Mouse (Mus musculus) kidney, postnatal 0 days (tissue): ENCODE data around the gene Bcl6. TPM values are rescaled to one million over a fixed set of nuclear protein-coding genes. Genes with fewer than 3 reads are reported as not detected.

Source experiments
- ATAC-seq: fragments of 200-750 bp; cut with Nextera tagmentation; replicated peaks from 2 replicates; pipeline ENCODE4 v1.8.0; 2017; ENCODE audit warnings: low read depth, moderate number of reproducible peaks, moderate TSS enrichment, moderate library complexity; ENCODE audit not compliant: low FRiP score
- DNase-seq: peaks from one replicate; pipeline ENCODE4 v3.0.0-alpha.2; 2016; ENCODE audit warnings: low spot score
- H3K27ac ChIP-seq: fragments of 300-500 bp; sonication (generic); 2 replicates; pipeline ENCODE4 v1.5.1; 2014; ENCODE audit warnings: mild to moderate bottlenecking
- H3K27me3 ChIP-seq: fragments of 300-500 bp; sonication (generic); 2 replicates; pipeline ENCODE4 v1.6.1; 2014; ENCODE audit warnings: low read length, mixed read lengths; ENCODE audit not compliant: insufficient read depth
- H3K36me3 ChIP-seq: fragments of 300-500 bp; sonication (generic); 2 replicates; pipeline ENCODE4 v1.6.1; 2014; ENCODE audit warnings: low read length, mixed read lengths; ENCODE audit not compliant: insufficient read depth
- H3K4me1 ChIP-seq: fragments of 300-500 bp; sonication (generic); replicated peaks from 2 replicates; pipeline ENCODE4 v1.6.1; 2014; ENCODE audit warnings: antibody characterized with exemption, low read length, mixed read lengths; ENCODE audit not compliant: insufficient read depth
- H3K4me2 ChIP-seq: fragments of 300-500 bp; sonication (generic); 2 replicates; pipeline ENCODE4 v1.6.1; 2014; ENCODE audit warnings: mild to moderate bottlenecking, low read length, moderate library complexity, mixed read lengths
- H3K4me3 ChIP-seq: fragments of 300-500 bp; sonication (generic); replicated peaks from 2 replicates; pipeline ENCODE4 v1.5.1; 2014; ENCODE audit warnings: low read depth, low read length
- H3K9ac ChIP-seq: fragments of 300-500 bp; sonication (generic); 2 replicates; pipeline ENCODE4 v1.6.1; 2014; ENCODE audit warnings: low read depth, low read length
- H3K9me3 ChIP-seq: fragments of 300-500 bp; sonication (generic); replicated peaks from 2 replicates; pipeline ENCODE4 v1.6.1; 2016; ENCODE audit warnings: low read length, inconsistent platforms, mixed read lengths
- CTCF ChIP-seq: IDR thresholded peaks from 2 replicates; pipeline ENCODE4 v1.5.1; 2016; ENCODE audit warnings: antibody characterized with exemption, low read depth, mild to moderate bottlenecking, moderate library complexity
- WGBS: fragments of 180-500 bp; shearing (Covaris S2); extraction: QIAGEN DNeasy Blood & Tissue Kit; methylation state at CpG from one replicate; pipeline ENCODE4 v1.1.7; 2014; 5-methylcytosine and 5-hydroxymethylcytosine counted together
- polyA plus RNA-seq: library from polyadenylated mRNA; unstranded; fragments of >200 nt; fragmentation: Nextera tagmentation; extraction: Ambion mirVana; gene quantifications from 2 replicates; pipeline ENCODE4 v1.2.1, GENCODE M21; 2015

Bcl6 gene
- polyA plus RNA-seq, 1 experiment from 2014 or later = 0.80 TPM

- no peaks in the 10 kb centered on the region for H3K4me1 ChIP-seq
- TF ChIP-seq CTCF = no peak
- ATAC-seq = peak; percentile 74; the same call in 1 of the 2 replicates
- H3K4me2 ChIP-seq = no peak overlapping the region
- no peaks in the 10 kb centered on the region for H3K27me3 ChIP-seq
- H3K27ac ChIP-seq = no peak overlapping the region
- H3K36me3 ChIP-seq = no peaks in the 10 kb centered on the region
- H3K9me3 ChIP-seq = no peaks in the 10 kb centered on the region
- no peak overlapping the region for H3K9ac ChIP-seq
- no peak for DNase-seq
- 69% methylated on average over 3 of the region's 3 CpGs for WGBS
- H3K4me3 ChIP-seq = no peak overlapping the region
Observed at GRCm38 (mm10) chr16:24011306-24011705, 22.7 kb upstream of the Bcl6 start.

GRCm38 (mm10) chr16:24009891-24010290 lies 21.2 kb upstream of the Bcl6 start:
- no peak for ATAC-seq
- 69% methylated on average over 2 of the region's 2 CpGs for WGBS
- DNase-seq = no peak

GRCm38 (mm10) chr16:24005928-24006327 lies 17.3 kb upstream of the Bcl6 start:
- Histone ChIP-seq H3K27me3 (no peaks in the 10 kb centered on the region), H3K27ac (no peak overlapping the region), H3K36me3 (no peaks in the 10 kb centered on the region), H3K4me3 (no peak overlapping the region), H3K4me2 (no peak overlapping the region), H3K9me3 (no peaks in the 10 kb centered on the region), H3K9ac (no peak overlapping the region), H3K4me1 (no peaks in the 10 kb centered on the region)
- 81% methylated on average over 8 of the region's 8 CpGs for WGBS
- DNase-seq = no peak
- no peak for TF ChIP-seq CTCF
- no peak for ATAC-seq

More at GRCm38 (mm10) chr16:24009891-24010290, 21.2 kb upstream of the Bcl6 start:
- Histone ChIP-seq H3K27me3 (no peaks in the 10 kb centered on the region), H3K9ac (no peak overlapping the region), H3K36me3 (no peaks in the 10 kb centered on the region), H3K27ac (no peak overlapping the region), H3K4me1 (no peaks in the 10 kb centered on the region), H3K4me2 (no peak overlapping the region), H3K9me3 (no peaks in the 10 kb centered on the region), H3K4me3 (no peak overlapping the region)
- TF ChIP-seq CTCF = no peak

GRCm38 (mm10) chr16:23997912-23998311 lies 9.3 kb upstream of the Bcl6 start:
- no peak for TF ChIP-seq CTCF
- H3K9me3 ChIP-seq = no peaks in the 10 kb centered on the region
- H3K4me2 ChIP-seq = no peak overlapping the region
- ATAC-seq (no peak), DNase-seq (no peak)
- peaks cover 9% of the 10 kb centered on the region; the same call in 1 of the 2 replicates for H3K4me1 ChIP-seq
- no peak overlapping the region for H3K9ac ChIP-seq
- whole genome bisulfite sequencing = 79% methylated on average over 6 of the region's 6 CpGs
- H3K27me3 ChIP-seq = no peaks in the 10 kb centered on the region
- no peak overlapping the region for H3K4me3 ChIP-seq
- no peak overlapping the region for H3K27ac ChIP-seq
- no peaks in the 10 kb centered on the region for H3K36me3 ChIP-seq

- DNase-seq (no peak), ATAC-seq (no peak)
- H3K9ac ChIP-seq = no peak overlapping the region
- no peaks in the 10 kb centered on the region for H3K36me3 ChIP-seq
- no peaks in the 10 kb centered on the region for H3K9me3 ChIP-seq
- H3K27ac ChIP-seq = no peak overlapping the region
- H3K4me1 ChIP-seq = peaks cover 9% of the 10 kb centered on the region; the same call in 1 of the 2 replicates
- H3K4me2 ChIP-seq = no peak overlapping the region
- 83% methylated on average over 3 of the region's 3 CpGs for WGBS
- no peak for TF ChIP-seq CTCF
- H3K4me3 ChIP-seq = no peak overlapping the region
- H3K27me3 ChIP-seq = no peaks in the 10 kb centered on the region
Observed at GRCm38 (mm10) chr16:23997228-23997627, 8.6 kb upstream of the Bcl6 start.

- Histone ChIP-seq H3K4me2 (no peak overlapping the region), H3K27ac (no peak overlapping the region), H3K4me1 (peaks cover 9% of the 10 kb centered on the region; the same call in 1 of the 2 replicates), H3K9ac (no peak overlapping the region), H3K36me3 (no peaks in the 10 kb centered on the region), H3K9me3 (no peaks in the 10 kb centered on the region), H3K4me3 (no peak overlapping the region), H3K27me3 (no peaks in the 10 kb centered on the region)
- ATAC-seq (no peak), DNase-seq (no peak)
- 83% methylated on average over 7 of the region's 7 CpGs for WGBS
- TF ChIP-seq CTCF = no peak
Observed at GRCm38 (mm10) chr16:23996342-23996741, 7.7 kb upstream of the Bcl6 start.
